Mouse (Mus musculus) spleen, adult 18-20 months (tissue): ENCODE measurements around the gene Luzp4.
"Not testable (repeated sequence)": the region's sequence is repeated elsewhere in the genome, so short reads cannot be mapped to it uniquely, and the experiment has no call there.

Experiments
- DNase-seq, 2 experiments: peaks; one replicate each; pipeline ENCODE4 v3.0.0; 2022; ENCODE audit warnings: mixed read lengths in 2 of 2

Gene Luzp4

DNA sequence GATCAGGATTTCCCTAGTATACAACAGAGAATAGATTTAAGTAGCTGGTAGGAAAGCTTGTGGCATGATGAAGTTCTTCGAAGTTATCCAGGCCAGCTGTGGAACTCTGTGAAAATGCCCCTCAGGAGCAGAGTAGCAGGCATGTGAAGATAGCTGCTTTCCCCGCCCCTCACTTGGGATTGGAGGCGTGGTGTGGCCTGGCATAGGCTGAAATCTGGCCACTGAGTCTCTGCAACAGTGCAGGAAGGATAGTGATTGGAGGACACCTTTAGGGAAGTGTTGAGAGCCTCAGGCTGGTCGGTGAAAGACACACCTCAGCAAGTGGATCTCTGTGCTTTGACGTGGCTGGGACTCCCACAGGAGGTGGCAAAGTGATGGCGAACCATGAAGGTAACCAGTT lies at the start of gene Luzp4:
TSS of gene Luzp4 (plus strand) at position 301 of the 400 bp plus-strand sequence.
- DNase-seq = not testable (repeated sequence)

DNA sequence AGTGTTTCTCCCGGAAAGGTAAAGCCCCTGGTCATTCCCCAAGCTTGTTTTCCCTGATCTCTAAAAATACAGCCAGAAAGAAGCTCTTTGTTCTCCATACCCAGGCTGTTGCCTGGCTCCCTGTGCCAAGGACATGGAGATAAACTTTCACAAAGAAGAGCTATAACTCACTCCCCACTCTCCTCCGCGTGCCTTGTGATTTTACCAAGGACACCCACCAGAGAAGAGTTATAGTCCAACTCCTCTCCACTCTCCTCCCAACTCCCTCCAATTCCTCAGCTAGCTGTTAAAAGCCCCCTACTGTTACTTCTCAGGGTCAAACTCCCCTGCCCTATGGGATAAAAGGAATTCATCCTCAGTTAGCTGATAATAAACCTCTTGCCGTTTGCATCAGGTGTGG lies 15.6 kb upstream of the Luzp4 start:
- not testable (repeated sequence) for DNase-seq
